Comparison of ENCODE assay signal across 15 mouse cellular contexts in genomic region chr9:37121761-37122331, GRCm38 (mm10). TPM values are rescaled to one million over a fixed set of nuclear protein-coding genes. Genes with fewer than 3 reads are reported as not detected.
A peak's percentile ranks its signal among the peaks of the same experiment; 100 is the strongest.
DNase-seq lines count a peak whose midpoint lies in the region; ATAC-seq and TF ChIP-seq lines count a peak whose summit lies in the region.
"Had no signal": no experiment of that assay in that cellular context is flagged by ENCODE, and none has a peak within 500 bp of the region (broad histone marks: within the 10 kb centered on the region; RNA-seq: fewer than 3 reads in every experiment).

No protein-coding gene starts in this region.

- no peak overlapping the region for H3K9ac ChIP-seq in forebrain, postnatal 0 days
- H3K9ac ChIP-seq in forebrain, embryonic 13.5 days: no peak overlapping the region

- ATAC-seq in forebrain, postnatal 0 days: peak; percentile 53
- no peak for ATAC-seq in forebrain, embryonic 13.5 days
- ATAC-seq: activated CD4-positive, CD25-positive, alpha-beta regulatory T cell, adult 4 months; intestine, postnatal 0 days had no signal

- no peak overlapping the region for H3K4me2 ChIP-seq in forebrain, postnatal 0 days (ENCODE audit: low read depth)
- no peak overlapping the region for H3K4me2 ChIP-seq in forebrain, embryonic 13.5 days

- H3K27ac ChIP-seq in forebrain, postnatal 0 days (ENCODE audit: low read depth, low read length): peak overlapping the region; percentile 36; the same call in 1 of the 2 replicates
- H3K27ac ChIP-seq in forebrain, embryonic 13.5 days: no peak overlapping the region

- no peak for TF ChIP-seq POLR2A in brain, embryonic 14.5 days (IDR thresholded peaks at IDR 0.05; ENCODE audit: borderline replicate concordance, extremely low read depth, insufficient read depth, insufficient read length, poor library complexity, severe bottlenecking)

- no peak for TF ChIP-seq CTCF in forebrain, postnatal 0 days (IDR thresholded peaks at IDR 0.05; ENCODE audit: low read depth)
- TF ChIP-seq CTCF in brain, embryonic 14.5 days (IDR thresholded peaks at IDR 0.05; ENCODE audit: borderline replicate concordance, extremely low read depth, insufficient read depth, insufficient read length): no peak

- no peaks in the 10 kb centered on the region for H3K27me3 ChIP-seq in forebrain, postnatal 0 days (ENCODE audit: insufficient read depth, low read length)
- H3K27me3 ChIP-seq in forebrain, embryonic 13.5 days: peaks cover 3% of the 10 kb centered on the region; the same call in 1 of the 2 replicates

- no peak overlapping the region for H3K4me3 ChIP-seq in forebrain, postnatal 0 days (ENCODE audit: low read depth, low read length)
- H3K4me3 ChIP-seq in forebrain, embryonic 13.5 days: no peak overlapping the region

- no peaks in the 10 kb centered on the region for H3K36me3 ChIP-seq in forebrain, postnatal 0 days (ENCODE audit: insufficient read depth)
- H3K36me3 ChIP-seq in forebrain, embryonic 13.5 days (ENCODE audit: poor library complexity, severe bottlenecking): 0 out of 2 replicates have a peak, but pooled peaks cover 4% of the 10 kb centered on the region

- no peaks in the 10 kb centered on the region for H3K9me3 ChIP-seq in forebrain, postnatal 0 days (ENCODE audit: low read length)
- no peaks in the 10 kb centered on the region for H3K9me3 ChIP-seq in forebrain, embryonic 13.5 days (replicated peaks)

- H3K4me1 ChIP-seq in forebrain, postnatal 0 days (ENCODE audit: insufficient read depth): peaks cover 10% of the 10 kb centered on the region
- peaks cover 44% of the 10 kb centered on the region for H3K4me1 ChIP-seq in forebrain, embryonic 13.5 days

- peak; percentile 33 for DNase-seq in forebrain, postnatal 0 days
- peak; percentile 48 for DNase-seq in kidney, postnatal 10 days
- DNase-seq in kidney, postnatal 25 days: no peak
- peak; percentile 67 for DNase-seq in brain, embryonic 14.5 days (ENCODE audit: low read depth)
- DNase-seq in mesoderm, embryonic 11.5 days (ENCODE audit: low read depth, low spot score): peak; percentile 68
- no peak for DNase-seq in lung, postnatal 4 days
- DNase-seq: adrenal gland, postnatal 36 days; heart, adult 18-20 months; liver; lung, adult 18-20 months; right cerebral cortex, adult 18-20 months; thymus, adult 2 months had no signal

- WGBS in forebrain, postnatal 0 days: 21% methylated on average over 4 of the region's 4 CpGs
- 19% methylated on average over 4 of the region's 4 CpGs for WGBS in forebrain, embryonic 13.5 days

RNA-seq across cellular contexts. Expression of gene Pknox2, which starts 25.4 kb away (rescaled TPM):
- total RNA-seq in forebrain, postnatal 0 days (2014; rRNA removed): 20.9 and 26.1 TPM in 2 replicates
- 26.3 and 27.9 TPM in 2 replicates for polyA plus RNA-seq in forebrain, postnatal 0 days (2015; fragmentation: Nextera tagmentation; extraction: Ambion mirVana)
- polyA plus RNA-seq in forebrain, embryonic 13.5 days (2015; fragmentation: Nextera tagmentation; extraction: Ambion mirVana): 18.7 and 23.4 TPM in 2 replicates
- polyA plus RNA-seq in brain, embryonic 14.5 days (2012; rRNA removed): 37.2 and 38.3 TPM in 2 replicates
- polyA plus RNA-seq: activated CD4-positive, CD25-positive, alpha-beta regulatory T cell, adult 4 months had no signal

Comparison
In these comparisons a context has a peak if more than half of its experiments do, and no peak if none do; other contexts are left out.
1. DNase-seq: peak in forebrain, postnatal 0 days (single experiment), kidney, postnatal 10 days (single experiment), brain, embryonic 14.5 days (single experiment) and mesoderm, embryonic 11.5 days (single experiment); none in kidney, postnatal 25 days (0 of 2) and lung, postnatal 4 days (0 of 2).